Mouse (Mus musculus) C2C12 (cell line): ENCODE measurements around the gene Ctsa. TPM values are rescaled to one million over a fixed set of nuclear protein-coding genes. Genes with fewer than 3 reads are reported as not detected.

Experiments used
- H3K27me3 ChIP-seq: one replicate; pipeline ENCODE4 v1.6.1; 2011; ENCODE audit not compliant: control insufficient read depth, insufficient read depth, insufficient read length
- H3K36me3 ChIP-seq: one replicate; pipeline ENCODE4 v1.6.1; 2011; ENCODE audit not compliant: control insufficient read depth, insufficient read depth
- H3K4me3 ChIP-seq: one replicate; pipeline ENCODE4 v1.5.1; 2011; ENCODE audit warnings: mild to moderate bottlenecking, control low read depth; ENCODE audit not compliant: poor library complexity, insufficient read depth, severe bottlenecking
- H3K79me2 ChIP-seq: one replicate; pipeline ENCODE4 v1.6.1; 2011; ENCODE audit not compliant: control insufficient read depth, insufficient read depth
- H3K79me3 ChIP-seq: one replicate; pipeline ENCODE4 v1.6.1; 2011; ENCODE audit warnings: low read depth, control low read depth
- H3ac ChIP-seq: one replicate; pipeline ENCODE3; 2011; ENCODE audit warnings: low read depth; ENCODE audit not compliant: control insufficient read depth, insufficient read length
- CEBPB ChIP-seq: IDR thresholded peaks from one replicate; pipeline ENCODE4 v1.6.1; 2011; ENCODE audit warnings: low read depth, mild to moderate bottlenecking, control low read depth, moderate library complexity
- CTCF ChIP-seq: IDR thresholded peaks from one replicate; pipeline ENCODE4 v1.5.1; 2011; ENCODE audit not compliant: control insufficient read depth, insufficient read depth, insufficient read length
- FOSL1 ChIP-seq: IDR thresholded peaks from one replicate; pipeline ENCODE4 v1.8.0; 2011; ENCODE audit warnings: mild to moderate bottlenecking, low read length; ENCODE audit not compliant: poor library complexity, insufficient read depth, severe bottlenecking
- MAX ChIP-seq: IDR thresholded peaks from one replicate; pipeline ENCODE4 v1.6.1; 2011; ENCODE audit warnings: mild to moderate bottlenecking, control low read depth
- MYOD1 ChIP-seq: IDR thresholded peaks from one replicate; pipeline ENCODE4 v1.6.1; 2011; ENCODE audit warnings: low read depth; ENCODE audit not compliant: control insufficient read depth, insufficient read length
- MYOG ChIP-seq: IDR thresholded peaks from one replicate; pipeline ENCODE4 v1.6.1; 2011; ENCODE audit not compliant: control insufficient read depth, insufficient read length; ENCODE audit errors: extremely low read depth
- USF1 ChIP-seq: IDR thresholded peaks from one replicate; pipeline ENCODE4 v1.6.1; 2011; ENCODE audit warnings: low read depth, mild to moderate bottlenecking, control low read depth, moderate library complexity
- polyA plus RNA-seq: library from polyadenylated mRNA; unstranded; fragments of >200 nt; fragmentation: generic; extraction: Trizol; gene quantifications from one replicate; pipeline ENCODE4 v1.2.1, GENCODE M21; 2012; ENCODE audit warnings: missing spikeins

Ctsa gene
- polyA plus RNA-seq, 1 experiment, result 160 TPM

GRCm38 (mm10) chr2:164888996-164889395 lies 56.3 kb downstream of the Ctsa start:
- TF ChIP-seq CTCF (no peak), MAX (no peak), USF1 (no peak), FOSL1 (no peak), MYOG (no peak), CEBPB (no peak), MYOD1 (no peak)
- Histone ChIP-seq H3K79me3 (no peaks in the 10 kb centered on the region), H3K27me3 (no peaks in the 10 kb centered on the region), H3K36me3 (peaks cover 89% of the 10 kb centered on the region), H3ac (no peak overlapping the region), H3K4me3 (no peak overlapping the region), H3K79me2 (no peaks in the 10 kb centered on the region)

- H3K27me3 ChIP-seq, result no peaks in the 10 kb centered on the region
- no peak for TF ChIP-seq CTCF
- no peak for TF ChIP-seq MYOG
- TF ChIP-seq MYOD1, result no peak
- no peak for TF ChIP-seq USF1
- no peak overlapping the region for H3K4me3 ChIP-seq
- no peaks in the 10 kb centered on the region for H3K79me3 ChIP-seq
- no peak overlapping the region for H3ac ChIP-seq
- peaks cover 98% of the 10 kb centered on the region for H3K36me3 ChIP-seq
- no peaks in the 10 kb centered on the region for H3K79me2 ChIP-seq
Measured at GRCm38 (mm10) chr2:164889960-164890359, 57.3 kb downstream of the Ctsa start.

Other genes with a start within 250 kb of the Ctsa start
- not detected for gene Wfdc6a, start 247.4 kb upstream of the Ctsa start, polyA plus RNA-seq
- gene Eppin, start 239.3 kb upstream of the Ctsa start, polyA plus RNA-seq, result not detected
- not detected for gene Wfdc6b, start 219.4 kb upstream of the Ctsa start, polyA plus RNA-seq
- gene Wfdc8, start 219.2 kb upstream of the Ctsa start, polyA plus RNA-seq, result not detected
- gene Wfdc16, start 194.1 kb upstream of the Ctsa start, polyA plus RNA-seq, result not detected
- not detected for gene Wfdc10, start 176.8 kb upstream of the Ctsa start, polyA plus RNA-seq
- not detected for gene Wfdc9, start 176.3 kb upstream of the Ctsa start, polyA plus RNA-seq
- gene Wfdc11, start 158.8 kb upstream of the Ctsa start, polyA plus RNA-seq, result not detected
- gene Wfdc13, start 147.8 kb upstream of the Ctsa start, polyA plus RNA-seq, result not detected
- gene Spint4, start 134.4 kb upstream of the Ctsa start, polyA plus RNA-seq, result not detected
- gene Spint5, start 117.6 kb upstream of the Ctsa start, polyA plus RNA-seq, result not detected
- 0.13 TPM for gene Wfdc3, start 86.9 kb upstream of the Ctsa start, polyA plus RNA-seq
- 47.3 TPM for gene Dnttip1, start 86.9 kb upstream of the Ctsa start, polyA plus RNA-seq
- 279 TPM for gene Ube2c, start 63.0 kb upstream of the Ctsa start, polyA plus RNA-seq
- gene Tnnc2, start 52.9 kb upstream of the Ctsa start, polyA plus RNA-seq, result 4.7 TPM
- 19.5 TPM for gene Snx21, start 47.0 kb upstream of the Ctsa start, polyA plus RNA-seq
- 20.5 TPM for gene Acot8, start 28.0 kb upstream of the Ctsa start, polyA plus RNA-seq
- gene Zswim3, start 27.8 kb upstream of the Ctsa start, polyA plus RNA-seq, result 2.9 TPM
- 10.0 TPM for gene Zswim1, start 10.2 kb upstream of the Ctsa start, polyA plus RNA-seq
- gene Spata25, start 4.3 kb upstream of the Ctsa start, polyA plus RNA-seq, result not detected
- gene Neurl2, start 583 bp downstream of the Ctsa start, polyA plus RNA-seq, result 11.3 TPM
- 13.3 TPM for gene Pltp, start 24.8 kb downstream of the Ctsa start, polyA plus RNA-seq
- gene Pcif1, start 46.4 kb downstream of the Ctsa start, polyA plus RNA-seq, result 46.5 TPM
- gene Zfp335, start 78.9 kb downstream of the Ctsa start, polyA plus RNA-seq, result 11.7 TPM
- gene Mmp9, start 107.9 kb downstream of the Ctsa start, polyA plus RNA-seq, result 1.1 TPM
- gene Slc12a5, start 127.9 kb downstream of the Ctsa start, polyA plus RNA-seq, result 0.12 TPM
- 31.2 TPM for gene Ncoa5, start 202.0 kb downstream of the Ctsa start, polyA plus RNA-seq
- gene Cd40, start 222.8 kb downstream of the Ctsa start, polyA plus RNA-seq, result 0.27 TPM